Mouse (Mus musculus) hindbrain, embryonic 11.5 days (tissue): ENCODE measurements around the gene Mok. TPM values are rescaled to one million over a fixed set of nuclear protein-coding genes. Genes with fewer than 3 reads are reported as not detected.

Experiments
- ATAC-seq: fragments of 200-750 bp; cut with Nextera tagmentation; 2 replicates; pipeline ENCODE4 v1.8.0; 2017; ENCODE audit warnings: mild to moderate bottlenecking, moderate TSS enrichment, moderate library complexity; ENCODE audit not compliant: low FRiP score
- DNase-seq: peaks from one replicate; pipeline ENCODE4 v3.0.0-alpha.2; 2015; ENCODE audit warnings: low spot score
- H3K27ac ChIP-seq: fragments of 300-500 bp; sonication (generic); 2 replicates; pipeline ENCODE4 v1.5.1; 2014; ENCODE audit warnings: mild to moderate bottlenecking, low read depth, low read length
- H3K27me3 ChIP-seq: fragments of 300-500 bp; sonication (generic); 2 replicates; pipeline ENCODE4 v1.6.1; 2014; ENCODE audit warnings: mild to moderate bottlenecking, low read length, moderate library complexity, mixed read lengths; ENCODE audit not compliant: control insufficient read depth, insufficient read depth
- H3K36me3 ChIP-seq: fragments of 300-500 bp; sonication (generic); 2 replicates; pipeline ENCODE4 v1.6.1; 2014; ENCODE audit warnings: mild to moderate bottlenecking, low read length, moderate library complexity, mixed read lengths; ENCODE audit not compliant: control insufficient read depth, insufficient read depth
- H3K4me1 ChIP-seq: fragments of 300-500 bp; sonication (generic); replicated peaks from 2 replicates; pipeline ENCODE4 v1.6.1; 2014; ENCODE audit warnings: low read length, mixed read lengths; ENCODE audit not compliant: control insufficient read depth, insufficient read depth
- H3K4me2 ChIP-seq: fragments of 300-500 bp; sonication (generic); replicated peaks from 2 replicates; pipeline ENCODE4 v1.6.1; 2014; ENCODE audit warnings: mild to moderate bottlenecking, low read depth, low read length
- H3K4me3 ChIP-seq: fragments of 300-500 bp; sonication (generic); 2 replicates; pipeline ENCODE4 v1.5.1; 2014; ENCODE audit warnings: low read depth, low read length
- H3K9ac ChIP-seq: fragments of 300-500 bp; sonication (generic); 2 replicates; pipeline ENCODE4 v1.6.1; 2014; ENCODE audit warnings: low read depth, low read length
- H3K9me3 ChIP-seq: fragments of 300-500 bp; sonication (generic); 2 replicates; pipeline ENCODE4 v1.6.1; 2016; ENCODE audit warnings: low read length; ENCODE audit not compliant: control insufficient read depth
- WGBS: fragments of 180-500 bp; shearing (Covaris S2); extraction: QIAGEN DNeasy Blood & Tissue Kit; methylation state at CpG from one replicate; pipeline ENCODE4 v1.1.7; 2014; 5-methylcytosine and 5-hydroxymethylcytosine counted together
- polyA plus RNA-seq: library from polyadenylated mRNA; unstranded; fragments of >200 nt; fragmentation: Nextera tagmentation; extraction: Ambion mirVana; gene quantifications from 2 replicates; pipeline ENCODE4 v1.2.1, GENCODE M21; 2014

The Mok gene
- polyA plus RNA-seq, 1 experiment from 2014 or later: 14.4 TPM

GRCm38 (mm10) chr12:110843194-110844048 is 2.7 kb upstream of the Mok start:
- H3K4me2 ChIP-seq: peak overlapping the region; percentile 60
- WGBS: 19% methylated on average over 32 of the region's 32 CpGs
- ATAC-seq: no peak
- no peaks in the 10 kb centered on the region for H3K36me3 ChIP-seq
- peaks cover 6% of the 10 kb centered on the region for H3K27me3 ChIP-seq
- H3K9ac ChIP-seq: peak overlapping the region; percentile 40; the same call in 1 of the 2 replicates
- peaks cover 2% of the 10 kb centered on the region; the same call in 1 of the 2 replicates for H3K4me1 ChIP-seq
- peak; percentile 90 for DNase-seq
- H3K4me3 ChIP-seq: peak overlapping the region; percentile 45
- no peaks in the 10 kb centered on the region for H3K9me3 ChIP-seq
- H3K27ac ChIP-seq: no peak overlapping the region

GRCm38 (mm10) chr12:110841731-110842493 is 1.2 kb upstream of the Mok start:
- ATAC-seq: no peak
- Histone ChIP-seq H3K4me3 (no peak overlapping the region), H3K36me3 (no peaks in the 10 kb centered on the region), H3K9ac (no peak overlapping the region), H3K27me3 (peaks cover 6% of the 10 kb centered on the region), H3K27ac (no peak overlapping the region), H3K4me1 (peaks cover 5% of the 10 kb centered on the region; the same call in 1 of the 2 replicates), H3K9me3 (no peaks in the 10 kb centered on the region), H3K4me2 (no peak overlapping the region)
- DNase-seq: no peak
- 67% methylated on average over 5 of the region's 5 CpGs for WGBS

- no peak overlapping the region; the same call in 1 of the 2 replicates for H3K27ac ChIP-seq
Measured at GRCm38 (mm10) chr12:110837850-110838249, 2.9 kb downstream of the Mok start.

GRCm38 (mm10) chr12:110837192-110837841 is 3.4 kb downstream of the Mok start:
- Histone ChIP-seq H3K27me3 (no peaks in the 10 kb centered on the region), H3K4me1 (peaks cover 3% of the 10 kb centered on the region; the same call in 1 of the 2 replicates), H3K36me3 (no peaks in the 10 kb centered on the region), H3K9me3 (no peaks in the 10 kb centered on the region), H3K27ac (peak overlapping the region; percentile 74), H3K4me3 (no peak overlapping the region), H3K4me2 (peak overlapping the region; percentile 6; the same call in 1 of the 2 replicates), H3K9ac (0 out of 2 replicates have a peak overlapping the region, but pooled peaks have one; percentile 7)
- peak; percentile 57; the same call in 1 of the 2 replicates for ATAC-seq
- peak; percentile 44 for DNase-seq
- WGBS: 41% methylated on average over 5 of the region's 5 CpGs

More at GRCm38 (mm10) chr12:110837850-110838249, 2.9 kb downstream of the Mok start:
- 85% methylated on average over 8 of the region's 8 CpGs for WGBS
- Histone ChIP-seq H3K4me1 (peaks cover 3% of the 10 kb centered on the region; the same call in 1 of the 2 replicates), H3K36me3 (no peaks in the 10 kb centered on the region), H3K4me3 (no peak overlapping the region), H3K9me3 (no peaks in the 10 kb centered on the region), H3K4me2 (no peak overlapping the region), H3K27me3 (no peaks in the 10 kb centered on the region), H3K9ac (no peak overlapping the region)
- DNase-seq (no peak), ATAC-seq (no peak)

GRCm38 (mm10) chr12:110836729-110837128 is 4.0 kb downstream of the Mok start:
- Histone ChIP-seq H3K27ac (peak overlapping the region; percentile 74), H3K9me3 (no peaks in the 10 kb centered on the region), H3K4me2 (peak overlapping the region; percentile 6; the same call in 1 of the 2 replicates), H3K4me3 (no peak overlapping the region), H3K27me3 (no peaks in the 10 kb centered on the region), H3K9ac (0 out of 2 replicates have a peak overlapping the region, but pooled peaks have one; percentile 7), H3K4me1 (peaks cover 3% of the 10 kb centered on the region; the same call in 1 of the 2 replicates), H3K36me3 (no peaks in the 10 kb centered on the region)
- DNase-seq (no peak), ATAC-seq (no peak)
- WGBS: 47% methylated on average over 6 of the region's 6 CpGs

- Histone ChIP-seq H3K27ac (no peak overlapping the region), H3K36me3 (no peaks in the 10 kb centered on the region), H3K27me3 (no peaks in the 10 kb centered on the region), H3K4me1 (peaks cover 3% of the 10 kb centered on the region; the same call in 1 of the 2 replicates), H3K9me3 (no peaks in the 10 kb centered on the region), H3K9ac (no peak overlapping the region), H3K4me2 (no peak overlapping the region), H3K4me3 (no peak overlapping the region)
- WGBS: 91% methylated on average over 3 of the region's 3 CpGs
- DNase-seq (no peak), ATAC-seq (no peak)
Measured at GRCm38 (mm10) chr12:110835182-110835581, 5.6 kb downstream of the Mok start.

- no peak overlapping the region for H3K9ac ChIP-seq
- no peak overlapping the region for H3K27ac ChIP-seq
- 88% methylated on average over 8 of the region's 11 CpGs for WGBS
- H3K4me2 ChIP-seq: no peak overlapping the region
- H3K36me3 ChIP-seq: no peaks in the 10 kb centered on the region
- H3K9me3 ChIP-seq: no peaks in the 10 kb centered on the region
- no peak overlapping the region for H3K4me3 ChIP-seq
- no peak for ATAC-seq
- no peak for DNase-seq
- H3K27me3 ChIP-seq: no peaks in the 10 kb centered on the region
- H3K4me1 ChIP-seq: no peaks in the 10 kb centered on the region
Measured at GRCm38 (mm10) chr12:110830293-110831024, 10.3 kb downstream of the Mok start.

GRCm38 (mm10) chr12:110828908-110829307 is 11.8 kb downstream of the Mok start:
- Histone ChIP-seq H3K9me3 (no peaks in the 10 kb centered on the region), H3K27me3 (no peaks in the 10 kb centered on the region), H3K4me2 (no peak overlapping the region), H3K4me3 (no peak overlapping the region), H3K4me1 (no peaks in the 10 kb centered on the region), H3K9ac (no peak overlapping the region), H3K27ac (no peak overlapping the region), H3K36me3 (no peaks in the 10 kb centered on the region)
- ATAC-seq (no peak), DNase-seq (no peak)
- 93% methylated on average over 4 of the region's 4 CpGs for WGBS
